Mouse (Mus musculus): ENCODE measurements around the gene Rfx4. TPM values are rescaled to one million over a fixed set of nuclear protein-coding genes. Genes with fewer than 3 reads are reported as not detected.
A peak's percentile ranks its signal among the peaks of the same experiment; 100 is the strongest.

Rfx4 gene
- total RNA-seq, 2 experiments from 2014 or later = not detected

GRCm38 (mm10) chr10:84855466-84855865, 99.6 kb downstream of the Rfx4 start:
- no peak for ATAC-seq (replicated peaks; ENCODE audit: low FRiP score, low TSS enrichment, poor library complexity, severe bottlenecking)

- ATAC-seq (replicated peaks; ENCODE audit: low FRiP score, low TSS enrichment, poor library complexity, severe bottlenecking) = no peak
These were observed 102.5 kb downstream of the Rfx4 start for GRCm38 (mm10) chr10:84858371-84858770.

- ATAC-seq (replicated peaks; ENCODE audit: low FRiP score, low TSS enrichment, poor library complexity, severe bottlenecking) = no peak
These were observed 103.1 kb downstream of the Rfx4 start for GRCm38 (mm10) chr10:84858806-84859496.

- ATAC-seq (replicated peaks; ENCODE audit: low FRiP score, low TSS enrichment, poor library complexity, severe bottlenecking) = no peak
These were observed 103.9 kb downstream of the Rfx4 start for GRCm38 (mm10) chr10:84859556-84860380.

- ATAC-seq (replicated peaks; ENCODE audit: low FRiP score, low TSS enrichment, poor library complexity, severe bottlenecking) = no peak
These were observed 107.6 kb downstream of the Rfx4 start for GRCm38 (mm10) chr10:84863488-84863887.

- ATAC-seq (replicated peaks; ENCODE audit: low FRiP score, low TSS enrichment, poor library complexity, severe bottlenecking) = no peak
These were observed 111.7 kb downstream of the Rfx4 start for GRCm38 (mm10) chr10:84867577-84867976.

GRCm38 (mm10) chr10:84871285-84871684, 115.4 kb downstream of the Rfx4 start:
- no peak for ATAC-seq (replicated peaks; ENCODE audit: low FRiP score, low TSS enrichment, poor library complexity, severe bottlenecking)

- no peak for ATAC-seq (replicated peaks; ENCODE audit: low FRiP score, low TSS enrichment, poor library complexity, severe bottlenecking)
These were observed 116.1 kb downstream of the Rfx4 start for GRCm38 (mm10) chr10:84871921-84872320.

GRCm38 (mm10) chr10:84879823-84880571, 124.1 kb downstream of the Rfx4 start:
- ATAC-seq (replicated peaks; ENCODE audit: low FRiP score, low TSS enrichment, poor library complexity, severe bottlenecking) = no peak

GRCm38 (mm10) chr10:84882528-84882927, 126.7 kb downstream of the Rfx4 start:
- ATAC-seq (replicated peaks; ENCODE audit: low FRiP score, low TSS enrichment, poor library complexity, severe bottlenecking) = no peak

- ATAC-seq (replicated peaks; ENCODE audit: low FRiP score, low TSS enrichment, poor library complexity, severe bottlenecking) = no peak; the same call in none of the 2 replicates
These were observed 129.6 kb downstream of the Rfx4 start for GRCm38 (mm10) chr10:84885341-84885884.

GRCm38 (mm10) chr10:84886221-84886627, 130.4 kb downstream of the Rfx4 start:
- ATAC-seq (replicated peaks; ENCODE audit: low FRiP score, low TSS enrichment, poor library complexity, severe bottlenecking) = no peak

GRCm38 (mm10) chr10:84886785-84887184, 130.9 kb downstream of the Rfx4 start:
- no peak for ATAC-seq (replicated peaks; ENCODE audit: low FRiP score, low TSS enrichment, poor library complexity, severe bottlenecking)

- ATAC-seq (replicated peaks; ENCODE audit: low FRiP score, low TSS enrichment, poor library complexity, severe bottlenecking) = no peak
These were observed 133.4 kb downstream of the Rfx4 start for GRCm38 (mm10) chr10:84889096-84889846.

- ATAC-seq (replicated peaks; ENCODE audit: low FRiP score, low TSS enrichment, poor library complexity, severe bottlenecking) = no peak
These were observed 140.0 kb downstream of the Rfx4 start for GRCm38 (mm10) chr10:84895810-84896358.

GRCm38 (mm10) chr10:84896941-84897930, 141.4 kb downstream of the Rfx4 start:
- ATAC-seq (replicated peaks; ENCODE audit: low FRiP score, low TSS enrichment, poor library complexity, severe bottlenecking) = 0 out of 2 replicates have a peak, but pooled peaks have one; percentile 6

GRCm38 (mm10) chr10:84898144-84898979, 142.5 kb downstream of the Rfx4 start:
- ATAC-seq (replicated peaks; ENCODE audit: low FRiP score, low TSS enrichment, poor library complexity, severe bottlenecking) = peak; percentile 69

Data from megakaryocyte-erythroid progenitor cell, adult 5-6 weeks (primary cell).